Mouse (Mus musculus): ENCODE results near the gene Pmel.

The Pmel gene

GRCm38 (mm10) chr10:128703895-128704294 lies at the start of gene Pmel:
TSS of gene Pmel (plus strand) at chr10:128704195.
- no peak for DNase-seq (ENCODE audit: low spot score in 2 of 2)

DNA sequence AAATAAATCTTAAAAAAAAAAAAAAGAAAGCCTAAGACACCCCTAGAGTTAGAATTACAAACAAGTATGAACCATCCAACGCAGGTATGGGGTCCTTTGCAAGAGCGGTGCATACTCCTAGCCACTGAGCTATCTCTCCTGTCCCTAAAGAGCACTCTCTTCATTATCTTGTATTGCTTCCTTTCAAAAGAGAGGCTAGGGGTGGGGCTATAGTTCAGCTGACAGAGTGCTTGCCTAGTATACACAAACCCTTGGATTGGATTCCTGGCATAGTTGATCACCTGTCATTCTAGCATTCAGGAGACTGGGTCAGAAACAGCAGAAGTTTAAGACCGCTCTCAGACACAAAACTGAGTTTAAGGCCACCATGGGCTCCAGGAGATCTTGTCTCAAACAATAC lies 48.7 kb upstream of the Pmel start:
- no peak for DNase-seq (ENCODE audit: low spot score in 2 of 2)

DNA sequence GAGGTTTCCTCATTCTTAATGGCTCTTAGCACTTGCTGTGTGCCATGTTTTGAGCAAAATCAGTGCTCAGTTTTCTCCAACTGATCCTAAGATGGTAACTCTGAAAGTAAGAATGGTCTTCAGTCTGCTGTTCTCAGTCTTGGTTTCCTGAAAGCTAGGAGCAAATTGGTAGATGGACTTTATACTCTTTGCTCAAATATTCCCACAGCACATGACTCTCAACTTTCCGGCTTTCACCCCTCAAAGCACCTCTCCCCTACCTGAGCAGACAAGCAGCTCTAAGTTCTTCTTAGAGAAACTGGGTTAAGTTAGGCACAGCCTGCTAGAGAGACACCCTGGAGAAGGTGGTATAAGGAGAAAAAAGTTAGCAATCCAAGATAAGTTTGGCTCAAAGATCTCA lies 47.3 kb upstream of the Pmel start:
- DNase-seq (ENCODE audit: low spot score in 2 of 2), result no peak

DNA sequence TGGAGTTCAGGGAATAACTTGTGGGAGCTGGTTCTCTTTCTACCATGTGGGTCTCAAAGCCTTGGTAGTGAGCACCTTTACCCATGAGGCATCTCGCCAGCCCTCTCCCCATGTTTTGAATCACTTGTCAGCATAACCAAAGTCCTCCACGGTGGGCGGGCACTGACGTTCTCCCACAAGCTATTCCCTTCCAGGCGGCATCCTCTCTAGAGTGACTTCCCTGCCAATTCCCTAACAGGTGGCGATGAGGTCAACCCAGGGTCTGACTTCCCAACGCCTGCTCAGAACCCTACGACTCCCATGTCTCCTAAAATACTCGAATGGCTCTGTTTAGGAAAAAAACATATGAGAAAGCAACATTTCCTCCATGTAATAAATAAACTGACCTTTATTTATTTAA lies 46.2 kb upstream of the Pmel start:
- no peak for DNase-seq (ENCODE audit: low spot score in 2 of 2)

- no peak for DNase-seq (ENCODE audit: low spot score in 2 of 2)
Measured at GRCm38 (mm10) chr10:128659490-128659889, 44.5 kb upstream of the Pmel start.

GRCm38 (mm10) chr10:128662465-128662864 lies 41.5 kb upstream of the Pmel start:
- no peak for DNase-seq (ENCODE audit: low spot score in 2 of 2)

- peak in 1 of 2 experiments; percentile 9 for DNase-seq (ENCODE audit: low spot score in 2 of 2)
Measured at GRCm38 (mm10) chr10:128663441-128664220, 40.4 kb upstream of the Pmel start.

DNA sequence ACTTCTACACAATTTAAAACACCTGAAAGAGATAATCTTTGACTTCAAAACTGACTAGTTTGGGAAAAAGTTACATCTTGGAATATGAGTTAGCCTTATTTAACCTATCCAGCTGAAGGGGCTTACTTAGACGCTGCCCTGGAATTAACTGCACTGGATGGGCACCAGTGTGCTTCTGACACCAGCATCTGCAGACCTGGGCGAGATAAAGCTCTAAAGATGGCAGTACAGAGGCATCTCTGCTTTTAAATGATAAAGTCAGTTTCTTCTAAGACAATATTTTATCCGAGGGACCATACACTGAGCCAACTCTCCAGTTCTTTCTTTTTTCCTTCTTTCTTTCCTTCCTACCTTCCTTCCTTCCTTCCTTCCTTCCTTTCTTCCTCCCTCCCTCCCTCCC lies 39.2 kb upstream of the Pmel start:
- no peak for DNase-seq (ENCODE audit: low spot score in 2 of 2)

- DNase-seq (ENCODE audit: low spot score in 2 of 2), result no peak
Measured at GRCm38 (mm10) chr10:128665307-128665706, 38.7 kb upstream of the Pmel start.

DNA sequence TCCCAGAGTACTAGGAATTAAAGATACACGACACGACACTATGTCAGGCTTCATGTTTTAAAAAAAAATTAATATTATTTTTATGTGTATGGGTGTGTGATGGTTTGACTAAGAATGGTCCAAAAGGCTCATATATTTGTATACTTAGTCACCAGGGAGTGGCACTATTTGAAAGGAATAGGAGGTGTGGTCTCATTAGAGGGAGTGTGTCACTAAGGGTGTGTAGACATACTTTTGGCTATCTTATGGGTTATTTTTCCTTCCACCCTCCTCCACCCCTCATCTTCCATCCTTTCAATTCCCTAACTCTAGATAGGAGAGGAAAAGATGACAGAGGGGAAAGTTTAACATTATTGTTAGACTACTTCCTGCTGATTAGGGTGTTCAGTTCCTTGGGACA lies 38.2 kb upstream of the Pmel start:
- no peak for DNase-seq (ENCODE audit: low spot score in 2 of 2)

DNA sequence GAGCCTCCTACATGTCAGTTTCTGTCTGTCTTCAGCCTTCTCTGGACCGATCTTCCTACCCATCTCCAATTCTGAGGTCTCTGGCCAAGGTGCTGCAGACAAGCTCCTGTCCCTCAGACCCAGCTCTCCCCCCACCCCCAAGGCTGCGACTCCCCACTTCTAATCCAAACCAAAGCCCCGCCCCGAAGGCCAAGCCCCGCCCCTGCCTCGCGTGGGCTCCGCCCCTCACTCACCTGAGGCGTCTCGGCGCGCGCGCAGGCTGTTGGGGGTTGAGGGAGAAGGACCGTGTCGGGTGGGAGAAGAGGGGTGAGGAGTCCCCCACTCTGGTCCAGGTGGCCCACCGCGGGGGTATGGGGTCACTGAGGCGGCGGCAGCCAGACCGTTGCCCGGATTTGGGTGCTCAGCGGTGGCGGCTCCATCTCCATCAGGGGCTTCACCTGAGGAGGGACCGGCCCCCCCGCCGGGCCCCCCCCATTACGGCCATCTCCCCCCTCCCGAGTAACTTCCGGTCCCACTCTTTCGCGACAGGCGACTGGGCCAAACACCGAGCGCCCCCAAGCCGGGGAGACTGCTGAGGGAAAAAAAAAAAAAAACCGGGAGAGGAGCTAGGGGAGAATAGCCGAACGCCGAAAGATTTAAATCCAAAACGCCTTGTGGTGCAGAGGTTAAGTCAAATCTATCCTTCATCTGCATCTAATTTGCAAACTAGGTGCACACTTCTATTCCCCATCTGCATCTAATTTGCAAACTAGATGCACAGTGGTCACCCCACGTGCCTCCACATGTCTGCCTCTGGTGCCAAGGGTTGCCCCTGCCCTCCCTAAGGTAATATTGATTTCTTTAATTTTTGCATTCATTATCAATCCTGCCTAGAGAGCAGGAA lies 35.0 kb upstream of the Pmel start:
- peak in 1 of 2 experiments; percentile 41 for DNase-seq (ENCODE audit: low spot score in 2 of 2)

GRCm38 (mm10) chr10:128671148-128671547 lies 32.8 kb upstream of the Pmel start:
- no peak for DNase-seq (ENCODE audit: low spot score in 2 of 2)

DNA sequence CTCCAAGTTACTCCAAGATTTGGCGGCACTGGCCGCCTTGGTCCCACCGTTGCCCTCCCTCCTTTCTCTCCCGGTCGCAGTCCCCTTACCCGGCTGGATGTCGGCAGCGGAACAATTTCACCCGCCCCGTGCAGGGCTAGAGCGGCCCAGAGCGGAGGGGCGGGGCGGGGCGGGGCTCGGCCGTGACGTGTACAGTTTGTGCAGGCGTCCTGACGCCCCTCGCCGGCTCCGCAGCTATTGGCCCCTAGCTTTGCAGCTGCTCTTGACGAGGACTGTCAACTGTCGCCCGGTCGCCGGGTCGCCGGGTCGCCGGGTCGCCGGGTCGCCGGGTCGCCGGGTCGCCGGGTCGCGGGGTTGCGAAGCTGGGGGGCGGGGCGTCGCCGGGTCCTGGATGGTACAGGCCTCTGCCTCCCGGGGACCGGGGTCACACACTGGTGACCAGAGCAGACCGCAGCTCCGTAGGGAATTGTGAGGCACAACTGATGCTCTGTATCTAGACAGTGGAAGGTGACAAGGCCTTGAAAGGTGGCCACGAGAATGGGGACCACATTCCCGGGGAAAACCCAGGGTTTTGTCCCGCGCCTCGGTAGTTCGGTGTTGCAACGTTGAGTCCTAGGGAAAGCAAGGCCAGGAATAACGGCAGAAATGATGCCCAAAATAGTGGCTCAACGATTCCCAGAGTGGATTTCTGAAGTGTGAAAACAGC lies 30.1 kb upstream of the Pmel start, which contains the start of gene Suox:
Gene Suox (minus strand): TSS at position 311 of the 706 bp plus-strand sequence.
- DNase-seq (ENCODE audit: low spot score in 2 of 2), result peak; percentile 58 to 73

- DNase-seq (ENCODE audit: low spot score in 2 of 2), result peak; percentile 10 to 37
Measured at GRCm38 (mm10) chr10:128674469-128675008, 29.5 kb upstream of the Pmel start.

- DNase-seq (ENCODE audit: low spot score in 2 of 2), result no peak
Measured at GRCm38 (mm10) chr10:128695411-128695991, 8.5 kb upstream of the Pmel start.

- peak; percentile 98 for DNase-seq (ENCODE audit: low spot score in 2 of 2)
Measured at GRCm38 (mm10) chr10:128695992-128696807, 7.8 kb upstream of the Pmel start, which contains the start of gene Rab5b. TSS of gene Rab5b (minus strand) at chr10:128696264.

DNA sequence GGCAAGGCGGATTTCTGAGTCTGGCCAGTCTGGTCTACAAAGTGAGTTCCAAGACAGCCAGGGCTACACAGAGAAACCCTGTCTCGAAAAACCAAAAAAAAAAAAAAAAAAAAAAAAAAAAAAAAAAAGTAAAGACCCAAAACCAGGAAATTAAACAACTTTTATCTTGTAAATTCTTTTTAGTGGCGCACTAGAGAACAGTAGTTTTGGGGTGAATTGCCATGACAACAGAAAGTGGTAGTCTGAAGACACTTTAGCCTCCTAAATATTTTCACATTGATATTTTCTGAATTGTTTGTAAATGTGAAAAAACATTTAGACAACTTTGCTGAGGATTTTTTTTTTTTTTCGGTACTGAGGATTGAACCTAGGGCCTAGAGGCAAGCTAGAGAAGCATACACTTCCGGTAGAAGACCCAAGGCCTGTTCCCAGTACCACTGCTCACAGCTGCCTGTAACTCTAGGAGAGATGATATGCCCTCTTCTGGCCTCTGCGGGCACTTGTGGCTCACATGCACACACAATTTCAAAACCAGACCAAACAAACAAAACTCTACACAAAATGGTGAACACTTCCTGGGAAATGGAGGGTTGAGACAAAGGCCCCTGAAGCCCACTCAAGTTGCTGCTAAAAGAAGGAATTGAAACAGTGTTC lies 6.8 kb upstream of the Pmel start:
- no peak for DNase-seq (ENCODE audit: low spot score in 2 of 2)

GRCm38 (mm10) chr10:128699006-128699405 lies 5.0 kb upstream of the Pmel start:
- no peak for DNase-seq (ENCODE audit: low spot score in 2 of 2)

GRCm38 (mm10) chr10:128699611-128700010 lies 4.4 kb upstream of the Pmel start:
- no peak for DNase-seq (ENCODE audit: low spot score in 2 of 2)

- DNase-seq (ENCODE audit: low spot score in 2 of 2), result no peak
Measured at GRCm38 (mm10) chr10:128700712-128701111, 3.3 kb upstream of the Pmel start.

Data from natural killer cell, adult 2 months (primary cell).